Mouse (Mus musculus): ENCODE data around the gene Ddi2. TPM values are rescaled to one million over a fixed set of nuclear protein-coding genes. Genes with fewer than 3 reads are reported as not detected.

Ddi2 gene
- polyA plus RNA-seq, 1 experiment = 21.2 TPM

DNA sequence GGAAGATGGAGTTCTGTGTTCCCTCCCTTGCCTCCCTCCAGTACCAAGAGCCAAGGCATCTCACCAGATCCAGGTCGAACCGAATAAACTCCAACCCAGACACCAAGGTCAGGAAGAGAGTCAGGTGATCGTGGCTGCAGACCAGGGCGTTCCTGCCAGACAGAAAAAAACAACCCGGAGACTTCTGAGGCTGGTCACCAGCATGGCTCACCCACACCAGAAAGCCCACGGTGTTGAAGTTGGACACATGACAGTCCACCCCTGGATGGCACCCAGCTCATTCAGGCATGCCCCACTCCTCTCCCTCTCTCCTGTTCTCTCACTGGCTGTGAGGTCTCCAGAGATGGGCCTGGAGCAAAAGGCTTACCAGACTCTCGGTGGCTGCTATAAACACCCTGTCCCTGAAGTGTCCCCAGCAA is 81.9 kb downstream of the Ddi2 start:
- 89% methylated on average over 7 of the region's 7 CpGs for WGBS
- H3K4me3 ChIP-seq (ENCODE audit: low read depth, low read length) = no peak overlapping the region
- H3K27me3 ChIP-seq (ENCODE audit: control insufficient read depth, insufficient read depth, low read length) = no peaks in the 10 kb centered on the region
- H3K27ac ChIP-seq (ENCODE audit: insufficient read depth, low read depth, low read length) = no peak overlapping the region
- peaks cover 14% of the 10 kb centered on the region; the same call in 1 of the 2 replicates for H3K36me3 ChIP-seq (ENCODE audit: control insufficient read depth, insufficient read depth, low read length)
- TF ChIP-seq CTCF (IDR thresholded peaks at IDR 0.05; ENCODE audit: extremely low read depth, insufficient read length, insufficient replicate concordance, low read depth, low read length) = no peak
- TF ChIP-seq POLR2A (IDR thresholded peaks at IDR 0.05; ENCODE audit: low read depth, low read length) = no peak
- peaks cover 6% of the 10 kb centered on the region for H3K4me1 ChIP-seq (ENCODE audit: control insufficient read depth, insufficient read depth, insufficient read length, low read length)

DNA sequence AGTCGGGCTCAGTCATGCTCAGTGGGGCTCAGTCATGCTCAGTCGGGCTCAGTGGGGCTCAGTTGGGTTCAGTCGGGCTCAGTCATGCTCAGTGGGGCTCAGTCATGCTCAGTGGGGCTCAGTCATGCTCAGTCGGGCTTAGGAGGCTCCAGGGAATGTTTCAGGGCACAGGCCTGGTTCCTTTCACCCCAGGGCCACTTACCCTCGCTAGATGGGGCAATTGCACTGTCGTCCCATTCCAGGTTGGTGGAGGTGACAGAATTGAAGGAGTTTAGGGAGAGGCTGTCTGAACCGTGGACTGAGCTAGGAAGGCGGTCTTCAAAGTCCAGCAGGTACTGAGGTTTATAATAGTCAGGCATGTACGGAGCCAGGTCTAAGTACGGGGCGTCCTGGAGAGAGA is 83.7 kb downstream of the Ddi2 start:
- no peak for TF ChIP-seq POLR2A (IDR thresholded peaks at IDR 0.05; ENCODE audit: low read depth, low read length)
- H3K4me3 ChIP-seq (ENCODE audit: low read depth, low read length) = no peak overlapping the region
- no peaks in the 10 kb centered on the region for H3K27me3 ChIP-seq (ENCODE audit: control insufficient read depth, insufficient read depth, low read length)
- peaks cover 14% of the 10 kb centered on the region; the same call in 1 of the 2 replicates for H3K36me3 ChIP-seq (ENCODE audit: control insufficient read depth, insufficient read depth, low read length)
- no peak overlapping the region for H3K27ac ChIP-seq (ENCODE audit: insufficient read depth, low read depth, low read length)
- peaks cover 6% of the 10 kb centered on the region for H3K4me1 ChIP-seq (ENCODE audit: control insufficient read depth, insufficient read depth, insufficient read length, low read length)
- WGBS = 75% methylated on average over 11 of the region's 11 CpGs

DNA sequence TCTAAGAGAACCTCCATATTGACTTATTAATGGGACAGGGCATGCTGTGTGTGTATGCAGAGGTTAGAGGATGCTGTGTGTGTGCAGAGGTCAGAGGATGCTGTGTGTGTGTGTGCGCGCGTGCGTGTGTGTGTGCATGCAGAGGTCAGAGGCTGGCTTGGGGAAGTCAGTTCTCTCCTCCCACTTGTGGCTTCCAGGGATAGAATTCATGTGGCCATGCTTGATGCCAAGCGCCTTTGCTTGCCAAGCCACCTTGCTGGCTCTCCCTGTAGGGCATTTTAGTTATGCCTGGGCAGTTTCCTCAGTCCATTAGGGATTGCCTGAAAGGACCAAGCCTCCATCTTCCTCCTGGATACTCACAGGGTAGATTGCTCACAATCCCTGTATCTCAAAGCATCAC is 86.5 kb downstream of the Ddi2 start:
- H3K27ac ChIP-seq (ENCODE audit: insufficient read depth, low read depth, low read length) = no peak overlapping the region
- TF ChIP-seq POLR2A (IDR thresholded peaks at IDR 0.05; ENCODE audit: low read depth, low read length) (no peak), CTCF (IDR thresholded peaks at IDR 0.05; ENCODE audit: extremely low read depth, insufficient read length, insufficient replicate concordance, low read depth, low read length) (no peak)
- WGBS = 91% methylated on average over 5 of the region's 5 CpGs
- H3K27me3 ChIP-seq (ENCODE audit: control insufficient read depth, insufficient read depth, low read length) = no peaks in the 10 kb centered on the region
- H3K36me3 ChIP-seq (ENCODE audit: control insufficient read depth, insufficient read depth, low read length) = peaks cover 24% of the 10 kb centered on the region
- no peaks in the 10 kb centered on the region for H3K4me1 ChIP-seq (ENCODE audit: control insufficient read depth, insufficient read depth, insufficient read length, low read length)
- no peak overlapping the region for H3K4me3 ChIP-seq (ENCODE audit: low read depth, low read length)

DNA sequence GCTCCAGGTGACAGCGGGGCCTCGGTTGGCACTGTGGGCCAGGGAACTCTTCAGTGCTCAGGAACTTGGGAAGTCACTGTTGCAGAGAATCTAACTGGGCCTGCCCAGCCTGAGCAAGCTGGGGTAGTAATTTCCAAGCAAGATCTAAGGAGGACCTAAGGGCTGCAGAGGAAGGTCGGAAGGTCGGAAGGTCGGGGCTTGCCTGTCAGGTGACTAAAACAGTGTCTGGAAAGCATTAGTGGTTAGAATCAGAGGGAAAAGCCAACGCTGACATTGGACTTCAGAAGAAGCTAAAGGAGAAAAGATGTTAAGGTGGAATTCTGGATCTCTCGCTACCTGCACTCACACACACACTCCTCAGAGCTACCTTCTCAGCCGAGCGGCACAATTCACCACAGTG is 87.2 kb downstream of the Ddi2 start:
- no peaks in the 10 kb centered on the region for H3K27me3 ChIP-seq (ENCODE audit: control insufficient read depth, insufficient read depth, low read length)
- 90% methylated on average over 9 of the region's 9 CpGs for WGBS
- TF ChIP-seq CTCF (IDR thresholded peaks at IDR 0.05; ENCODE audit: extremely low read depth, insufficient read length, insufficient replicate concordance, low read depth, low read length) (no peak), POLR2A (IDR thresholded peaks at IDR 0.05; ENCODE audit: low read depth, low read length) (no peak)
- no peaks in the 10 kb centered on the region for H3K4me1 ChIP-seq (ENCODE audit: control insufficient read depth, insufficient read depth, insufficient read length, low read length)
- no peak overlapping the region for H3K27ac ChIP-seq (ENCODE audit: insufficient read depth, low read depth, low read length)
- no peak overlapping the region for H3K4me3 ChIP-seq (ENCODE audit: low read depth, low read length)
- H3K36me3 ChIP-seq (ENCODE audit: control insufficient read depth, insufficient read depth, low read length) = peaks cover 31% of the 10 kb centered on the region

DNA sequence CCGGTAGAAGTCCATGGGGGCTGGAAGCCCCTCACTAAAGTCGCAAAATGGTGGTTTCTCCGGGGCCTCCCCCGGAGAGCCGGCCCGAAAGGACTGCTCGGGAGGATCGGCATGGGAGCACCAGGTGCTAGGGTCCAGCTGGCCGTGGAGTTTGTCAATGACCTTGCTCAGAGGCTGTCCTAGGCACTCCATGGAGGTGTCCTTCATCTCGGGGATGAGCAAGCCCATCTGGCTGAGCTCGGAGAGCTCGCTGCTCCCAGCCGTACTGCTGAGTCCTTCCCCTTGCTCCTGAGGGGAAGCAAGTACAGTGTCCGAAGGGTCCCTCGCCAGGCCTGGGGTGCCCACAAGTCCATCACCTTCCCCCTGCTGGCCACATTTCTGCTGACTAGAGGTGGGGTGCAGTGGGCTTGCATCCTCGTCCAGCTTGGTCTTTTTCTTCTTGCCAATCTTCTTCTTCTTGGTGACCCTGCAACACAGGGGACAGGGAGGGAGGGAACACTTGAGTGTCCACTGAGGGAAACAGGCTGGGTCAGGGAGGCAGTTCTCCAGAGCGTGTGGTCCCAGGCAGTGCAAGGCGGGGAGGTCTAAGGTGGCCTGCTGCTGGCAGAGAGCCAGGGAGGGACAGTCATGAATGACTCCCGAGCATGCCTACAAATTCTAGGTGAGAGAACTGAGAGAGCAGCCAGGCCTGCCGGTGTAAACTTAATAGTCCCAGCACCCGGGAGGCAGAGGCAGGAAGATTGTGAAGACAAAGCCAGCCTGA is 90.9 kb downstream of the Ddi2 start:
- 90% methylated on average over 21 of the region's 21 CpGs for WGBS
- Histone ChIP-seq H3K27ac (ENCODE audit: insufficient read depth, low read depth, low read length) (no peak overlapping the region), H3K4me1 (ENCODE audit: control insufficient read depth, insufficient read depth, insufficient read length, low read length) (no peaks in the 10 kb centered on the region), H3K36me3 (ENCODE audit: control insufficient read depth, insufficient read depth, low read length) (peaks cover 39% of the 10 kb centered on the region), H3K4me3 (ENCODE audit: low read depth, low read length) (no peak overlapping the region), H3K27me3 (ENCODE audit: control insufficient read depth, insufficient read depth, low read length) (no peaks in the 10 kb centered on the region)
- TF ChIP-seq POLR2A (IDR thresholded peaks at IDR 0.05; ENCODE audit: low read depth, low read length) (no peak), CTCF (IDR thresholded peaks at IDR 0.05; ENCODE audit: extremely low read depth, insufficient read length, insufficient replicate concordance, low read depth, low read length) (no peak)

DNA sequence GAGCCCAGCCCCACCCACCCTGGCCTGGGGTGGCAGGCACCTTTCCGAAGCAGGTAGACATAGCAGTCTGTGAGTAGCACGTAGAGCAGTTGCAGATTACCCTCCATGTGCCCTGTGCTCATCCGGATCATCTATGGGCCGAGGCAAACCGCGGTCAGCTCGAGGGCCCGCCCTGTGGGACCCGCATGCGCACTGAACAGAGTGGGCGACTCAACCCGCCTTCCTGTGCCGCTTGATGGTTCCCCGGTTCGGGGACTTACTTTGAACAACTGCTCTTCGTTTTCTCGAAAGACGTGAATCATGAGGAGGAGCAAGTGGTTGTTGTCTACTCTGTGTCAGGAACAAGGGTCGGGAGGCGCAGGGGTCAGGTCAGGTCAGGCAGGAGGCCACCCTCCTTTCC is 92.0 kb downstream of the Ddi2 start:
- H3K36me3 ChIP-seq (ENCODE audit: control insufficient read depth, insufficient read depth, low read length) = peaks cover 37% of the 10 kb centered on the region
- TF ChIP-seq POLR2A (IDR thresholded peaks at IDR 0.05; ENCODE audit: low read depth, low read length) (no peak), CTCF (IDR thresholded peaks at IDR 0.05; ENCODE audit: extremely low read depth, insufficient read length, insufficient replicate concordance, low read depth, low read length) (no peak)
- H3K27me3 ChIP-seq (ENCODE audit: control insufficient read depth, insufficient read depth, low read length) = no peaks in the 10 kb centered on the region
- WGBS = 97% methylated on average over 20 of the region's 20 CpGs
- no peak overlapping the region for H3K4me3 ChIP-seq (ENCODE audit: low read depth, low read length)
- H3K4me1 ChIP-seq (ENCODE audit: control insufficient read depth, insufficient read depth, insufficient read length, low read length) = no peaks in the 10 kb centered on the region
- no peak overlapping the region for H3K27ac ChIP-seq (ENCODE audit: insufficient read depth, low read depth, low read length)

DNA sequence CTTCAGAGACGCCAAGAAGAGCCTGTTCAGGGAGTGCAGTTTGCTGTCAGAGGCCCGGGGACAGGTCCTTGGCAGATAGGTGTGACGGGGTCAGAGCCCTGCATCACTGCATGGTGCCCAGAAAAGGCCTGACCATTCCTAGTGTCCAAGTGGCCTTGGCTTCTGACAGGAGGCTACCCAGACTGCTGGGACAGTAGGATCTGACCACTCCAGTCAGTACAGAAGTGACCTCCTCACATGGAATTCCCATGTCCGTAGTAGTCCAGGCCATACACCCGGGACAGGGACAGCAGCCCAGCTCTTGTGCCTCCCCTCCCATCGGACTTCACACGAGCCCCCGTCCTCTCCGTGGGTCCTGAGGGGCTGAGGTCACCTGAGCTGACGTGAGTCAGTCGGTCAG is 93.2 kb downstream of the Ddi2 start:
- no peak for TF ChIP-seq CTCF (IDR thresholded peaks at IDR 0.05; ENCODE audit: extremely low read depth, insufficient read length, insufficient replicate concordance, low read depth, low read length)
- TF ChIP-seq POLR2A (IDR thresholded peaks at IDR 0.05; ENCODE audit: low read depth, low read length) = no peak
- 90% methylated on average over 11 of the region's 11 CpGs for WGBS
- Histone ChIP-seq H3K27me3 (ENCODE audit: control insufficient read depth, insufficient read depth, low read length) (no peaks in the 10 kb centered on the region), H3K36me3 (ENCODE audit: control insufficient read depth, insufficient read depth, low read length) (peaks cover 37% of the 10 kb centered on the region), H3K4me1 (ENCODE audit: control insufficient read depth, insufficient read depth, insufficient read length, low read length) (no peaks in the 10 kb centered on the region), H3K27ac (ENCODE audit: insufficient read depth, low read depth, low read length) (no peak overlapping the region), H3K4me3 (ENCODE audit: low read depth, low read length) (no peak overlapping the region)
